Mouse (Mus musculus): Measurements from ENCODE around the gene Rtn1.
"Not testable (repeated sequence)": the region's sequence is repeated elsewhere in the genome, so short reads cannot be mapped to it uniquely, and the experiment has no call there.

GRCm38 (mm10) chr12:72293185-72293584 lies 115.7 kb downstream of the Rtn1 start:
- not testable (repeated sequence) for TF ChIP-seq CTCF, POLR2A (IDR thresholded peaks at IDR 0.05; ENCODE audit: extremely low read depth, insufficient read depth, low read length)
